Mouse (Mus musculus) naive thymus-derived CD4-positive, alpha-beta T cell, adult 2 months (primary cell): ENCODE data around the gene C87499.

Source experiments
- DNase-seq: peaks from one replicate; pipeline ENCODE4 v3.0.0-alpha.2; 2011; ENCODE audit warnings: low read depth

The C87499 gene

GRCm38 (mm10) chr4:88634311-88634710 is at the start of gene C87499:
Gene C87499 (minus strand): TSS chr4:88634411.
- no peak for DNase-seq

GRCm38 (mm10) chr4:88683812-88684211 is 49.6 kb upstream of the C87499 start, which contains the start of gene Ifna2:
Gene Ifna2 (minus strand): TSS chr4:88683912.
- no peak for DNase-seq

- no peak for DNase-seq
These were observed 47.1 kb upstream of the C87499 start for GRCm38 (mm10) chr4:88681353-88681752.

- peak; percentile 69 for DNase-seq
These were observed 46.2 kb upstream of the C87499 start for GRCm38 (mm10) chr4:88680362-88680761.

GRCm38 (mm10) chr4:88676824-88677223 is 42.6 kb upstream of the C87499 start, which contains the start of gene Ifna16:
Gene Ifna16 (minus strand): TSS chr4:88676924.
- no peak for DNase-seq

- no peak for DNase-seq
These were observed 21.2 kb upstream of the C87499 start for GRCm38 (mm10) chr4:88655461-88655860.

GRCm38 (mm10) chr4:88653644-88654043 is 19.4 kb upstream of the C87499 start:
- DNase-seq, result no peak

- no peak for DNase-seq
These were observed 10.1 kb upstream of the C87499 start, which contains the start of gene Ifna13 for GRCm38 (mm10) chr4:88644359-88644758. Gene Ifna13 (minus strand): TSS chr4:88644459.

- DNase-seq, result peak; percentile 7
These were observed 8.3 kb upstream of the C87499 start for GRCm38 (mm10) chr4:88642526-88642925.

- peak; percentile 100 for DNase-seq
These were observed 7.0 kb upstream of the C87499 start for GRCm38 (mm10) chr4:88641077-88641831.

- no peak for DNase-seq
These were observed 6.5 kb upstream of the C87499 start for GRCm38 (mm10) chr4:88640704-88641076.

GRCm38 (mm10) chr4:88603276-88603675 is 30.9 kb downstream of the C87499 start, which contains the start of gene Ifna12:
Gene Ifna12 (minus strand): TSS chr4:88603376.
- no peak for DNase-seq

GRCm38 (mm10) chr4:88592285-88592684 is 41.9 kb downstream of the C87499 start, which contains the start of gene Ifna9:
Gene Ifna9 (minus strand): TSS chr4:88592385.
- DNase-seq, result no peak
